Mouse (Mus musculus): ENCODE measurements around the gene H2al1g. TPM values are rescaled to one million over a fixed set of nuclear protein-coding genes. Genes with fewer than 3 reads are reported as not detected.

H2al1g gene
- total and polyA plus RNA-seq, 3 experiments, result not detected

- H3K4me1 ChIP-seq (ENCODE audit: control insufficient read depth in 1 of 2, insufficient read depth in 2 of 2), result no peaks in the 10 kb centered on the region
- H3K36me3 ChIP-seq (replicated peaks in 1 of 2; ENCODE audit: control insufficient read depth in 1 of 2, insufficient read depth in 1 of 2, low read length in 1 of 2), result no peaks in the 10 kb centered on the region
- no peak overlapping the region for H3K4me3 ChIP-seq (replicated peaks in 1 of 3; ENCODE audit: low read depth in 2 of 3, low read length in 2 of 3, poor library complexity in 1 of 3)
- in situ Hi-C loops (cut with MboI; ENCODE audit: low pct_ligation_motif_present, low pct_unique_long_range_greater_than_20kb, low sequenced_read_pairs) (no loop called here), dilution Hi-C loops (cut with MboI; ENCODE audit: extremely low pct_ligation_motif_present, extremely low pct_unique_long_range_greater_than_20kb, low sequenced_read_pairs) (no loop called here)
- no peak overlapping the region for H3K27ac ChIP-seq (ENCODE audit: insufficient read depth, low read depth)
- TF ChIP-seq USF1 (IDR thresholded peaks at IDR 0.05; ENCODE audit: low read depth, low read length) (no peak), EP300 (IDR thresholded peaks at IDR 0.05; ENCODE audit: low read length) (no peak)
- H3K9me3 ChIP-seq (replicated peaks; ENCODE audit: low read length), result no peaks in the 10 kb centered on the region
- no peak overlapping the region for H3K9ac ChIP-seq (ENCODE audit: insufficient read depth, low read depth)
- DNase-seq (ENCODE audit: extremely low read depth), result no peak
- H3K27me3 ChIP-seq (replicated peaks), result no peaks in the 10 kb centered on the region
- H3K79me2 ChIP-seq (replicated peaks; ENCODE audit: control insufficient read depth, extremely low read depth, insufficient read depth, poor library complexity, severe bottlenecking), result no peaks in the 10 kb centered on the region
- no peak overlapping the region for H3K4me2 ChIP-seq (ENCODE audit: insufficient read depth, low read depth, poor library complexity, severe bottlenecking)
These were observed 42.8 kb downstream of the H2al1g start for GRCm38 (mm10) chrX:11360823-11361222.

GRCm38 (mm10) chrX:11361261-11361660, 43.2 kb downstream of the H2al1g start:
- in situ Hi-C loops (cut with MboI; ENCODE audit: low pct_ligation_motif_present, low pct_unique_long_range_greater_than_20kb, low sequenced_read_pairs) (no loop called here), dilution Hi-C loops (cut with MboI; ENCODE audit: extremely low pct_ligation_motif_present, extremely low pct_unique_long_range_greater_than_20kb, low sequenced_read_pairs) (no loop called here)
- no peak for DNase-seq (ENCODE audit: extremely low read depth)
- H3K36me3 ChIP-seq (replicated peaks in 1 of 2; ENCODE audit: control insufficient read depth in 1 of 2, insufficient read depth in 1 of 2, low read length in 1 of 2), result no peaks in the 10 kb centered on the region
- H3K9me3 ChIP-seq (replicated peaks; ENCODE audit: low read length), result no peaks in the 10 kb centered on the region
- no peak overlapping the region for H3K4me3 ChIP-seq (replicated peaks in 1 of 3; ENCODE audit: low read depth in 2 of 3, low read length in 2 of 3, poor library complexity in 1 of 3)
- no peaks in the 10 kb centered on the region for H3K79me2 ChIP-seq (replicated peaks; ENCODE audit: control insufficient read depth, extremely low read depth, insufficient read depth, poor library complexity, severe bottlenecking)
- no peak overlapping the region for H3K4me2 ChIP-seq (ENCODE audit: insufficient read depth, low read depth, poor library complexity, severe bottlenecking)
- no peak for TF ChIP-seq BHLHE40 (IDR thresholded peaks at IDR 0.05; ENCODE audit: low read depth, low read length)
- TF ChIP-seq GABPA (IDR thresholded peaks at IDR 0.05; ENCODE audit: insufficient replicate concordance, low read depth, low read length), result no peak
- no peak for TF ChIP-seq E2F4 (IDR thresholded peaks at IDR 0.05; ENCODE audit: insufficient replicate concordance, low read depth, low read length)
- no peak for TF ChIP-seq SMC3 (IDR thresholded peaks at IDR 0.05; ENCODE audit: low read depth, low read length)
- TF ChIP-seq MAZ (IDR thresholded peaks at IDR 0.05; ENCODE audit: low read depth, low read length), result no peak
- no peak for TF ChIP-seq USF1 (IDR thresholded peaks at IDR 0.05; ENCODE audit: low read depth, low read length)
- TF ChIP-seq MYC (IDR thresholded peaks at IDR 0.05; ENCODE audit: low read depth, low read length), result no peak
- no peak for TF ChIP-seq RCOR1 (conservative IDR thresholded peaks at IDR 0.05; ENCODE audit: low read depth, low read length)
- no peak for TF ChIP-seq ETS1 (conservative IDR thresholded peaks at IDR 0.05; ENCODE audit: low read depth, low read length)
- TF ChIP-seq PAX5 (IDR thresholded peaks at IDR 0.05; ENCODE audit: low read length), result no peak
- TF ChIP-seq NRF1 (IDR thresholded peaks at IDR 0.05; ENCODE audit: low read depth, low read length), result no peak
- no peak for TF ChIP-seq MEF2A (IDR thresholded peaks at IDR 0.05; ENCODE audit: borderline replicate concordance, low read depth, low read length)
- TF ChIP-seq CTCF (conservative IDR thresholded peaks at IDR 0.05 in 1 of 2, IDR thresholded peaks at IDR 0.05 in 1 of 2; ENCODE audit: low read depth in 2 of 2, low read length in 2 of 2), result no peak
- no peak for TF ChIP-seq POLR2A (IDR thresholded peaks at IDR 0.05; ENCODE audit: low read depth, low read length)
- TF ChIP-seq CHD2 (IDR thresholded peaks at IDR 0.05; ENCODE audit: low read length), result no peak
- no peak for TF ChIP-seq TCF12 (IDR thresholded peaks at IDR 0.05; ENCODE audit: low read depth, low read length)
- TF ChIP-seq ZNF384 (IDR thresholded peaks at IDR 0.05; ENCODE audit: low read depth, low read length), result no peak
- H3K4me1 ChIP-seq (ENCODE audit: control insufficient read depth in 1 of 2, insufficient read depth in 2 of 2), result no peaks in the 10 kb centered on the region
- H3K27ac ChIP-seq (ENCODE audit: insufficient read depth, low read depth), result no peak overlapping the region
- no peaks in the 10 kb centered on the region for H3K27me3 ChIP-seq (replicated peaks)
- no peak overlapping the region for H3K9ac ChIP-seq (ENCODE audit: insufficient read depth, low read depth)

Measured in CH12.LX (cell line).